Mouse (Mus musculus): Measurements from ENCODE around the gene Lgals1. TPM values are rescaled to one million over a fixed set of nuclear protein-coding genes. Genes with fewer than 3 reads are reported as not detected.

The Lgals1 gene
- total and polyA plus RNA-seq, 2 experiments from 2014 or later, result 46.2 to 76.8 TPM

DNA sequence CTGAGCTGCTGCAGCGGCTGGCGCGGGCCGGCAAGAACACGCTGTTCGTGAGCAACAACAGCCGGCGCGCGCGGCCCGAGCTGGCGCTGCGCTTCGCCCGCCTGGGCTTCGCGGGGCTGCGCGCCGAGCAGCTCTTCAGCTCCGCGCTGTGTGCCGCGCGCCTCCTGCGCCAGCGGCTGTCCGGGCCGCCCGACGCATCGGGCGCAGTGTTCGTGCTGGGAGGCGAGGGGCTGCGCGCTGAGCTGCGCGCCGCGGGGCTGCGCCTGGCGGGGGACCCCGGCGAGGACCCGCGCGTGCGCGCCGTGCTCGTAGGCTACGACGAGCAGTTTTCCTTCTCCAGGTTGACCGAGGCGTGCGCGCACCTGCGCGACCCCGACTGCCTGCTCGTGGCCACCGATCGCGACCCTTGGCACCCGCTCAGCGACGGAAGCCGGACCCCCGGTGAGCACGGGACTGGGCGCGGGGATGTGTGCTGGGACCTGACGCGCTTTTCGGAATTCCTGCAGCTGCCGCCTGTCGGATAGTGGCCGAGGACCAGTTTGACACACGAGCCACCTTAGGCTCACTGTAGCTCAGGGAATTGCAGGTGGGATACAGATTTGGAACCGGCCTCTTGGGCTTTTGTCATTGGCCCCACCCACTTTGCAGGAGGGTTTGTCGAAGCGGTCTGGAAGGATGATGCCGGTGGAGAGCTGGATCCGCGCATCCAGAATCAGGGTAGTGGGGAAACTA lies 12.3 kb upstream of the Lgals1 start:
- peak; percentile 77 for DNase-seq (ENCODE audit: low spot score)
- TF ChIP-seq CTCF (IDR thresholded peaks at IDR 0.05), result 0 out of 2 replicates have a peak, but pooled peaks have one; percentile 26
- peak; percentile 74 for ATAC-seq (ENCODE audit: low FRiP score)
- Histone ChIP-seq H3K27ac (ENCODE audit: low read depth, low read length) (peak overlapping the region; percentile 97), H3K36me3 (ENCODE audit: insufficient read depth, low read length) (peaks cover 15% of the 10 kb centered on the region), H3K4me3 (ENCODE audit: low read depth, low read length) (peak overlapping the region; percentile 71), H3K27me3 (ENCODE audit: insufficient read depth, low read length) (no peaks in the 10 kb centered on the region), H3K4me2 (ENCODE audit: low read depth, low read length, poor library complexity, severe bottlenecking) (peak overlapping the region; percentile 63), H3K9ac (replicated peaks; ENCODE audit: low read length, poor library complexity, severe bottlenecking) (peak overlapping the region; percentile 91), H3K9me3 (ENCODE audit: low read length) (no peaks in the 10 kb centered on the region), H3K4me1 (ENCODE audit: insufficient read depth, low read length) (no peaks in the 10 kb centered on the region; the same call in 1 of the 2 replicates)
- WGBS, result under 1% methylated on average over 62 of the region's 87 CpGs

- peaks cover 18% of the 10 kb centered on the region for H3K36me3 ChIP-seq (ENCODE audit: insufficient read depth, low read length)
- no peaks in the 10 kb centered on the region for H3K27me3 ChIP-seq (ENCODE audit: insufficient read depth, low read length)
- ATAC-seq (ENCODE audit: low FRiP score) (no peak), DNase-seq (ENCODE audit: low spot score) (no peak)
- TF ChIP-seq CTCF (IDR thresholded peaks at IDR 0.05), result no peak
- H3K9me3 ChIP-seq (ENCODE audit: low read length), result no peaks in the 10 kb centered on the region
- H3K4me1 ChIP-seq (ENCODE audit: insufficient read depth, low read length), result no peaks in the 10 kb centered on the region; the same call in 1 of the 2 replicates
- peak overlapping the region; percentile 97 for H3K27ac ChIP-seq (ENCODE audit: low read depth, low read length)
- peak overlapping the region; percentile 63 for H3K4me2 ChIP-seq (ENCODE audit: low read depth, low read length, poor library complexity, severe bottlenecking)
- 48% methylated on average over 8 of the region's 8 CpGs for WGBS
- H3K9ac ChIP-seq (replicated peaks; ENCODE audit: low read length, poor library complexity, severe bottlenecking), result peak overlapping the region; percentile 91
- H3K4me3 ChIP-seq (ENCODE audit: low read depth, low read length), result peak overlapping the region; percentile 71
Observed at GRCm38 (mm10) chr15:78914823-78915659, 11.5 kb upstream of the Lgals1 start.

DNA sequence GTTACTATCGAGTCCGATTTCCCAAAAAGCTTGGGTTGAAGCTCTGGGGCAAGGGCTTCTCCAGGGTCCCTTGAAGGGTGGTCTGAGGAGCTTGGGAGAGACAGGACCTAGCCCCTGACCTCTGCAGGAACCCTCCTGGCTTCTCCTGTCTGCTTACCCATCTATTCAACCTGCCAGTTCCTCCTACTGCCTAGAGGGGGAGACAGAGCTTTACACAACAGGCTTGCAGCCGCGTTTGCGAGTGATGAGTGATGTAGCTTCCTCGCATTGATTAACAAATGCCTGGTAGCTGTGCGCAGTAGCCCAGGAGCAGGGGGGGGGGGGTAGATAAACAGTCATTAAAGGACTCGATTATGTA lies 10.9 kb upstream of the Lgals1 start:
- Histone ChIP-seq H3K9me3 (ENCODE audit: low read length) (no peaks in the 10 kb centered on the region), H3K27me3 (ENCODE audit: insufficient read depth, low read length) (no peaks in the 10 kb centered on the region), H3K36me3 (ENCODE audit: insufficient read depth, low read length) (peaks cover 20% of the 10 kb centered on the region), H3K27ac (ENCODE audit: low read depth, low read length) (peak overlapping the region; percentile 57), H3K4me2 (ENCODE audit: low read depth, low read length, poor library complexity, severe bottlenecking) (peak overlapping the region; percentile 63), H3K4me3 (ENCODE audit: low read depth, low read length) (peak overlapping the region; percentile 71), H3K4me1 (ENCODE audit: insufficient read depth, low read length) (no peaks in the 10 kb centered on the region; the same call in 1 of the 2 replicates), H3K9ac (replicated peaks; ENCODE audit: low read length, poor library complexity, severe bottlenecking) (peak overlapping the region; percentile 91)
- peak; percentile 93 for DNase-seq (ENCODE audit: low spot score)
- ATAC-seq (ENCODE audit: low FRiP score), result 0 out of 2 replicates have a peak, but pooled peaks have one; percentile 14
- peak; percentile 94 for TF ChIP-seq CTCF (IDR thresholded peaks at IDR 0.05)
- 7% methylated on average over 8 of the region's 8 CpGs for WGBS

- Histone ChIP-seq H3K4me3 (ENCODE audit: low read depth, low read length) (peak overlapping the region; percentile 71), H3K36me3 (ENCODE audit: insufficient read depth, low read length) (peaks cover 20% of the 10 kb centered on the region), H3K27me3 (ENCODE audit: insufficient read depth, low read length) (no peaks in the 10 kb centered on the region), H3K4me2 (ENCODE audit: low read depth, low read length, poor library complexity, severe bottlenecking) (peak overlapping the region; percentile 63), H3K27ac (ENCODE audit: low read depth, low read length) (peak overlapping the region; percentile 57), H3K9ac (replicated peaks; ENCODE audit: low read length, poor library complexity, severe bottlenecking) (peak overlapping the region; percentile 91), H3K4me1 (ENCODE audit: insufficient read depth, low read length) (no peaks in the 10 kb centered on the region; the same call in 1 of the 2 replicates), H3K9me3 (ENCODE audit: low read length) (no peaks in the 10 kb centered on the region)
- WGBS, result 27% methylated on average over 12 of the region's 12 CpGs
- DNase-seq (ENCODE audit: low spot score) (peak; percentile 49), ATAC-seq (ENCODE audit: low FRiP score) (no peak)
- no peak for TF ChIP-seq CTCF (IDR thresholded peaks at IDR 0.05)
Observed at GRCm38 (mm10) chr15:78916052-78916826, 10.3 kb upstream of the Lgals1 start.

GRCm38 (mm10) chr15:78918126-78918525 lies 8.4 kb upstream of the Lgals1 start:
- Histone ChIP-seq H3K4me3 (ENCODE audit: low read depth, low read length) (no peak overlapping the region), H3K27ac (ENCODE audit: low read depth, low read length) (no peak overlapping the region), H3K4me2 (ENCODE audit: low read depth, low read length, poor library complexity, severe bottlenecking) (no peak overlapping the region), H3K9me3 (ENCODE audit: low read length) (no peaks in the 10 kb centered on the region), H3K36me3 (ENCODE audit: insufficient read depth, low read length) (peaks cover 20% of the 10 kb centered on the region), H3K4me1 (ENCODE audit: insufficient read depth, low read length) (no peaks in the 10 kb centered on the region; the same call in 1 of the 2 replicates), H3K27me3 (ENCODE audit: insufficient read depth, low read length) (no peaks in the 10 kb centered on the region), H3K9ac (replicated peaks; ENCODE audit: low read length, poor library complexity, severe bottlenecking) (no peak overlapping the region)
- DNase-seq (ENCODE audit: low spot score) (no peak), ATAC-seq (ENCODE audit: low FRiP score) (no peak)
- TF ChIP-seq CTCF (IDR thresholded peaks at IDR 0.05), result no peak
- 93% methylated on average over 23 of the region's 23 CpGs for WGBS

All from midbrain, postnatal 0 days (tissue).